Mouse (Mus musculus): ENCODE measurements around the gene Cntrl. TPM values are rescaled to one million over a fixed set of nuclear protein-coding genes. Genes with fewer than 3 reads are reported as not detected.
A peak's percentile ranks its signal among the peaks of the same experiment; 100 is the strongest.

The Cntrl gene
- polyA plus RNA-seq, 1 experiment from 2014 or later, result 21.2 TPM

GRCm38 (mm10) chr2:35188929-35189328 is 79.6 kb downstream of the Cntrl start:
- Histone ChIP-seq H3K4me3 (ENCODE audit: low read length) (no peak overlapping the region), H3K27ac (ENCODE audit: low read length) (no peak overlapping the region), H3K36me3 (ENCODE audit: insufficient read depth, low read length) (peaks cover 18% of the 10 kb centered on the region), H3K9me3 (ENCODE audit: low read length) (no peaks in the 10 kb centered on the region), H3K9ac (replicated peaks; ENCODE audit: low read length) (no peak overlapping the region), H3K27me3 (ENCODE audit: insufficient read depth, low read length) (no peaks in the 10 kb centered on the region), H3K4me2 (replicated peaks; ENCODE audit: low read depth, low read length) (no peak overlapping the region), H3K4me1 (ENCODE audit: insufficient read depth, low read length) (no peaks in the 10 kb centered on the region)
- 89% methylated on average over 5 of the region's 5 CpGs for WGBS
- no peak for ATAC-seq (ENCODE audit: low FRiP score, low TSS enrichment)

- no peaks in the 10 kb centered on the region for H3K27me3 ChIP-seq (ENCODE audit: insufficient read depth, low read length)
- no peak for ATAC-seq (ENCODE audit: low FRiP score, low TSS enrichment)
These were observed 84.7 kb downstream of the Cntrl start for GRCm38 (mm10) chr2:35193976-35194375.

GRCm38 (mm10) chr2:35195626-35196544 is 86.6 kb downstream of the Cntrl start:
- 76% methylated on average over 6 of the region's 6 CpGs for WGBS
- ATAC-seq (ENCODE audit: low FRiP score, low TSS enrichment), result no peak
- peaks cover 24% of the 10 kb centered on the region for H3K4me1 ChIP-seq (ENCODE audit: insufficient read depth, low read length)
- H3K4me3 ChIP-seq (ENCODE audit: low read length), result no peak overlapping the region
- H3K9ac ChIP-seq (replicated peaks; ENCODE audit: low read length), result no peak overlapping the region
- H3K27me3 ChIP-seq (ENCODE audit: insufficient read depth, low read length), result no peaks in the 10 kb centered on the region
- H3K4me2 ChIP-seq (replicated peaks; ENCODE audit: low read depth, low read length), result no peak overlapping the region
- H3K27ac ChIP-seq (ENCODE audit: low read length), result 0 out of 2 replicates have a peak overlapping the region, but pooled peaks have one; percentile 34
- H3K36me3 ChIP-seq (ENCODE audit: insufficient read depth, low read length), result 0 out of 2 replicates have a peak, but pooled peaks cover 3% of the 10 kb centered on the region
- no peaks in the 10 kb centered on the region for H3K9me3 ChIP-seq (ENCODE audit: low read length)

More at GRCm38 (mm10) chr2:35193976-35194375, 84.7 kb downstream of the Cntrl start:
- Histone ChIP-seq H3K36me3 (ENCODE audit: insufficient read depth, low read length) (peaks cover 6% of the 10 kb centered on the region), H3K4me1 (ENCODE audit: insufficient read depth, low read length) (peaks cover 18% of the 10 kb centered on the region), H3K4me3 (ENCODE audit: low read length) (no peak overlapping the region), H3K9me3 (ENCODE audit: low read length) (no peaks in the 10 kb centered on the region), H3K9ac (replicated peaks; ENCODE audit: low read length) (no peak overlapping the region), H3K4me2 (replicated peaks; ENCODE audit: low read depth, low read length) (no peak overlapping the region), H3K27ac (ENCODE audit: low read length) (no peak overlapping the region)
- WGBS, result 97% methylated on average over 1 of the region's 1 CpGs

GRCm38 (mm10) chr2:35199541-35199940 is 90.2 kb downstream of the Cntrl start:
- peak overlapping the region; percentile 99 for H3K9ac ChIP-seq (replicated peaks; ENCODE audit: low read length)
- WGBS, result 8% methylated on average over 5 of the region's 5 CpGs
- peaks cover 24% of the 10 kb centered on the region for H3K4me1 ChIP-seq (ENCODE audit: insufficient read depth, low read length)
- H3K9me3 ChIP-seq (ENCODE audit: low read length), result no peaks in the 10 kb centered on the region
- ATAC-seq (ENCODE audit: low FRiP score, low TSS enrichment), result no peak
- peak overlapping the region; percentile 97 for H3K27ac ChIP-seq (ENCODE audit: low read length)
- H3K27me3 ChIP-seq (ENCODE audit: insufficient read depth, low read length), result no peaks in the 10 kb centered on the region
- H3K36me3 ChIP-seq (ENCODE audit: insufficient read depth, low read length), result no peaks in the 10 kb centered on the region
- peak overlapping the region; percentile 64 for H3K4me2 ChIP-seq (replicated peaks; ENCODE audit: low read depth, low read length)
- H3K4me3 ChIP-seq (ENCODE audit: low read length), result peak overlapping the region; percentile 95

- WGBS, result under 1% methylated on average over 71 of the region's 90 CpGs
- Histone ChIP-seq H3K4me3 (ENCODE audit: low read length) (peak overlapping the region; percentile 95), H3K36me3 (ENCODE audit: insufficient read depth, low read length) (no peaks in the 10 kb centered on the region), H3K9me3 (ENCODE audit: low read length) (no peaks in the 10 kb centered on the region), H3K27me3 (ENCODE audit: insufficient read depth, low read length) (no peaks in the 10 kb centered on the region), H3K9ac (replicated peaks; ENCODE audit: low read length) (peak overlapping the region; percentile 99), H3K27ac (ENCODE audit: low read length) (peak overlapping the region; percentile 97), H3K4me2 (replicated peaks; ENCODE audit: low read depth, low read length) (peak overlapping the region; percentile 64), H3K4me1 (ENCODE audit: insufficient read depth, low read length) (peaks cover 24% of the 10 kb centered on the region)
- ATAC-seq (ENCODE audit: low FRiP score, low TSS enrichment), result peak; percentile 91
These were observed 90.9 kb downstream of the Cntrl start for GRCm38 (mm10) chr2:35199971-35200897.

GRCm38 (mm10) chr2:35200898-35201668 is 91.8 kb downstream of the Cntrl start, which contains the start of gene Rab14:
Rab14 (minus strand) TSS chr2:35201120.
- under 1% methylated on average over 47 of the region's 47 CpGs for WGBS
- H3K4me1 ChIP-seq (ENCODE audit: insufficient read depth, low read length), result peaks cover 18% of the 10 kb centered on the region
- peak; percentile 98 for ATAC-seq (ENCODE audit: low FRiP score, low TSS enrichment)

GRCm38 (mm10) chr2:35203729-35204128 is 94.4 kb downstream of the Cntrl start:
- no peaks in the 10 kb centered on the region for H3K36me3 ChIP-seq (ENCODE audit: insufficient read depth, low read length)
- no peaks in the 10 kb centered on the region for H3K9me3 ChIP-seq (ENCODE audit: low read length)
- H3K4me1 ChIP-seq (ENCODE audit: insufficient read depth, low read length), result peaks cover 7% of the 10 kb centered on the region
- no peak overlapping the region for H3K4me2 ChIP-seq (replicated peaks; ENCODE audit: low read depth, low read length)
- H3K27ac ChIP-seq (ENCODE audit: low read length), result no peak overlapping the region
- H3K4me3 ChIP-seq (ENCODE audit: low read length), result no peak overlapping the region
- no peak overlapping the region for H3K9ac ChIP-seq (replicated peaks; ENCODE audit: low read length)
- no peaks in the 10 kb centered on the region for H3K27me3 ChIP-seq (ENCODE audit: insufficient read depth, low read length)
- ATAC-seq (ENCODE audit: low FRiP score, low TSS enrichment), result no peak

More at GRCm38 (mm10) chr2:35200898-35201668, 91.8 kb downstream of the Cntrl start, which contains the start of gene Rab14:
- peak within 1 kb of the TSS; percentile 68 for H3K4me2 ChIP-seq (replicated peaks; ENCODE audit: low read depth, low read length)
- H3K27me3 ChIP-seq (ENCODE audit: insufficient read depth, low read length), result no peaks in the 10 kb centered on the region
- no peaks in the 10 kb centered on the region for H3K9me3 ChIP-seq (ENCODE audit: low read length)
- peak within 1 kb of the TSS; percentile 97 for H3K27ac ChIP-seq (ENCODE audit: low read length)
- peak within 1 kb of the TSS; percentile 95 for H3K4me3 ChIP-seq (ENCODE audit: low read length)
- peak within 1 kb of the TSS; percentile 99 for H3K9ac ChIP-seq (replicated peaks; ENCODE audit: low read length)
- no peaks in the 10 kb centered on the region for H3K36me3 ChIP-seq (ENCODE audit: insufficient read depth, low read length)

GRCm38 (mm10) chr2:35206761-35207160 is 97.5 kb downstream of the Cntrl start:
- no peaks in the 10 kb centered on the region for H3K4me1 ChIP-seq (ENCODE audit: insufficient read depth, low read length)
- no peaks in the 10 kb centered on the region for H3K27me3 ChIP-seq (ENCODE audit: insufficient read depth, low read length)
- no peak for ATAC-seq (ENCODE audit: low FRiP score, low TSS enrichment)
- H3K9ac ChIP-seq (replicated peaks; ENCODE audit: low read length), result no peak overlapping the region
- H3K4me3 ChIP-seq (ENCODE audit: low read length), result no peak overlapping the region
- 93% methylated on average over 3 of the region's 3 CpGs for WGBS
- H3K9me3 ChIP-seq (ENCODE audit: low read length), result no peaks in the 10 kb centered on the region
- H3K27ac ChIP-seq (ENCODE audit: low read length), result no peak overlapping the region
- H3K36me3 ChIP-seq (ENCODE audit: insufficient read depth, low read length), result no peaks in the 10 kb centered on the region
- H3K4me2 ChIP-seq (replicated peaks; ENCODE audit: low read depth, low read length), result no peak overlapping the region

GRCm38 (mm10) chr2:35208054-35208453 is 98.8 kb downstream of the Cntrl start:
- ATAC-seq (ENCODE audit: low FRiP score, low TSS enrichment), result peak; percentile 19; the same call in 1 of the 2 replicates
- Histone ChIP-seq H3K4me3 (ENCODE audit: low read length) (no peak overlapping the region), H3K27ac (ENCODE audit: low read length) (no peak overlapping the region), H3K36me3 (ENCODE audit: insufficient read depth, low read length) (no peaks in the 10 kb centered on the region), H3K9me3 (ENCODE audit: low read length) (no peaks in the 10 kb centered on the region), H3K27me3 (ENCODE audit: insufficient read depth, low read length) (no peaks in the 10 kb centered on the region), H3K9ac (replicated peaks; ENCODE audit: low read length) (no peak overlapping the region), H3K4me1 (ENCODE audit: insufficient read depth, low read length) (no peaks in the 10 kb centered on the region), H3K4me2 (replicated peaks; ENCODE audit: low read depth, low read length) (no peak overlapping the region)
- WGBS, result 73% methylated on average over 3 of the region's 3 CpGs
